Mouse (Mus musculus) CH12.LX (cell line): ENCODE results near the gene Arhgef3.

Experiments used
- CTCF ChIP-seq, 2 experiments: IDR thresholded peaks in 1 of 2; conservative IDR thresholded peaks in 1 of 2; 2 replicates each; pipeline ENCODE4 v1.5.1; 2011 to 2012; ENCODE audit warnings: low read depth in 2 of 2, low read length in 2 of 2, improper control_type of control experiment in 1 of 2, inconsistent platforms in 1 of 2, mild to moderate bottlenecking in 1 of 2, moderate library complexity in 1 of 2
- PAX5 ChIP-seq: IDR thresholded peaks from 2 replicates; pipeline ENCODE4 v1.6.1; 2012; ENCODE audit warnings: low read length, inconsistent platforms, mixed read lengths

- TF ChIP-seq CTCF (conservative IDR thresholded peaks at IDR 0.05 in 1 of 2, IDR thresholded peaks at IDR 0.05 in 1 of 2; ENCODE audit: low read depth in 2 of 2, low read length in 2 of 2) = no peak
- TF ChIP-seq PAX5 = no peak
Observed at GRCm38 (mm10) chr14:27231506-27231905, 116.8 kb downstream of the Arhgef3 start.
